Comparison of ENCODE assay signal across 8 mouse cellular contexts in genomic region chr13:80806172-80806571, GRCm38 (mm10).
A peak's percentile ranks its signal among the peaks of the same experiment; 100 is the strongest.
DNase-seq lines count a peak whose midpoint lies in the region; ATAC-seq and TF ChIP-seq lines count a peak whose summit lies in the region.
"Had no signal": no experiment of that assay in that cellular context is flagged by ENCODE, and none has a peak within 500 bp of the region (broad histone marks: within the 10 kb centered on the region; RNA-seq: fewer than 3 reads in every experiment).

No protein-coding gene starts in this region.

- H3K27ac ChIP-seq in midbrain, embryonic 10.5 days (replicated peaks): no peak overlapping the region
- no peak overlapping the region for H3K27ac ChIP-seq in midbrain, embryonic 16.5 days (ENCODE audit: low read length)
- no peak overlapping the region for H3K27ac ChIP-seq in hindbrain, embryonic 14.5 days
- H3K27ac ChIP-seq: macrophage had no signal

- ATAC-seq in midbrain, embryonic 16.5 days: no peak
- peak; percentile 47 for ATAC-seq in Patski
- ATAC-seq in hindbrain, embryonic 14.5 days (ENCODE audit: low FRiP score): peak; percentile 71; the same call in 1 of the 2 replicates

- POLR2A ChIA-PET in Patski (lab: Charles Lee): no interaction called here

- CTCF ChIA-PET in Patski (lab: Charles Lee): interaction anchor here (0.7 kb wide), 1 partner anchor 181 kb away, joined by 3 read pairs; no protein-coding TSS in a partner anchor

- no peak overlapping the region for H3K4me3 ChIP-seq in midbrain, embryonic 10.5 days
- no peak overlapping the region for H3K4me3 ChIP-seq in midbrain, embryonic 16.5 days (ENCODE audit: low read depth, low read length)
- H3K4me3 ChIP-seq in hindbrain, embryonic 14.5 days (replicated peaks; ENCODE audit: low read length): no peak overlapping the region

- peak; percentile 65 for TF ChIP-seq CTCF in Patski (IDR thresholded peaks at IDR 0.05)

- no peak overlapping the region for H3K9ac ChIP-seq in midbrain, embryonic 16.5 days (ENCODE audit: low read depth, low read length)
- H3K9ac ChIP-seq in hindbrain, embryonic 14.5 days: no peak overlapping the region

- no peak overlapping the region for H3K4me2 ChIP-seq in midbrain, embryonic 16.5 days (ENCODE audit: low read length)
- no peak overlapping the region for H3K4me2 ChIP-seq in hindbrain, embryonic 14.5 days (replicated peaks)

- in situ Hi-C loops in Patski (cut with MboI; ENCODE audit: low pct_unique_long_range_greater_than_20kb): no loop called here

- WGBS in midbrain, embryonic 10.5 days: 40% methylated on average over 2 of the region's 2 CpGs
- WGBS in midbrain, embryonic 16.5 days: 44% methylated on average over 2 of the region's 2 CpGs
- 44% methylated on average over 2 of the region's 2 CpGs for WGBS in hindbrain, embryonic 14.5 days

- H3K36me3 ChIP-seq in midbrain, embryonic 10.5 days: no peaks in the 10 kb centered on the region
- H3K36me3 ChIP-seq in midbrain, embryonic 16.5 days (ENCODE audit: control insufficient read depth, insufficient read depth, low read length): no peaks in the 10 kb centered on the region
- H3K36me3 ChIP-seq in hindbrain, embryonic 14.5 days (replicated peaks; ENCODE audit: control insufficient read depth, insufficient read depth): no peaks in the 10 kb centered on the region

- no peaks in the 10 kb centered on the region for H3K9me3 ChIP-seq in midbrain, embryonic 10.5 days (replicated peaks)
- no peaks in the 10 kb centered on the region for H3K9me3 ChIP-seq in midbrain, embryonic 16.5 days (replicated peaks; ENCODE audit: control insufficient read depth, low read length, poor library complexity, severe bottlenecking)
- no peaks in the 10 kb centered on the region for H3K9me3 ChIP-seq in hindbrain, embryonic 14.5 days (ENCODE audit: control insufficient read depth, low read length)

- peak; percentile 57 for DNase-seq in midbrain, embryonic 10.5 days (ENCODE audit: low spot score)
- no peak for DNase-seq in Patski (ENCODE audit: low read depth, low spot score)
- DNase-seq in cerebellum, postnatal 25 days: peak; percentile 9 to 42
- peak; percentile 66 for DNase-seq in hindbrain, embryonic 14.5 days (ENCODE audit: low spot score)
- DNase-seq in lung, adult 18-20 months: peak; percentile 6 to 12
- DNase-seq in retina, postnatal 1 day: peak; percentile 67

- H3K4me1 ChIP-seq in midbrain, embryonic 10.5 days: no peaks in the 10 kb centered on the region
- no peaks in the 10 kb centered on the region for H3K4me1 ChIP-seq in midbrain, embryonic 16.5 days (ENCODE audit: control insufficient read depth, insufficient read depth, low read length)
- H3K4me1 ChIP-seq in hindbrain, embryonic 14.5 days (replicated peaks; ENCODE audit: control insufficient read depth, insufficient read depth, low read length): no peaks in the 10 kb centered on the region

- no peaks in the 10 kb centered on the region for H3K27me3 ChIP-seq in midbrain, embryonic 10.5 days (ENCODE audit: low read depth, poor library complexity, severe bottlenecking)
- H3K27me3 ChIP-seq in midbrain, embryonic 16.5 days (ENCODE audit: control insufficient read depth, insufficient read depth, low read depth, low read length): no peaks in the 10 kb centered on the region
- no peaks in the 10 kb centered on the region for H3K27me3 ChIP-seq in Patski
- no peaks in the 10 kb centered on the region for H3K27me3 ChIP-seq in hindbrain, embryonic 14.5 days (ENCODE audit: control insufficient read depth, insufficient read depth, low read length)
